Mouse (Mus musculus): ENCODE data around the gene C1ql1. TPM values are rescaled to one million over a fixed set of nuclear protein-coding genes. Genes with fewer than 3 reads are reported as not detected.

The C1ql1 gene
- polyA plus RNA-seq, 1 experiment from 2014 or later = 5.1 TPM

DNA sequence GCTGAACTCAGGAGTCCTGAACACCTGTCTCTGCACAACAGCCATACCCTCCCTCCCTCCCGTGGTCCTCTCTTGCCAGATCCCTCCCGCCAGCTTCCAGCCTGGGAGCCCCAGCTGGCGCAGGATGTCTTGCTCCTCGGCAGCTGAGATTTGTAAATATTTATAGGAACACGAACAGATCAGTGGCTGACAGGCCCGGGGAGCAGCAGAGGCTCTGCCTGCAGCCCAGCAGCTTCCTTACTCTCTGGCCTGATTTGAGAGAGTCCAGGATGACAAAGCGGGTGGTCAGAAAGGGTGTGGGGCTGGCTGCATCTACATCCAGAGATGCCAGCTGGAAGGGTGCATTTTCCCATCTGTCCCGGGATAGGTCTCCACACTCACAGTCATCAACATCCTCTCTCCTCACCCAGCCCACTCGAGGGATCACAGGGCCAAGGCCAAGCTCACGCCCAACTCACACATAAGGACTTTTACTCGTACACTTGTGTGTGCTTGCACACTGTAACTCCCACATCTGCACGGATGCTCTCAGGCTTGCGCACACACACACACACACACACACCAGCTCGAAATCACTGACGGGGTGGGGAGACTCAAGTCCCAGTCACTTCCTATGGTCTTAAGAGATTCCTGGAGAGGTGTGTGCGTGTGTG, 10.6 kb upstream of the C1ql1 start:
- peak; percentile 76; the same call in 1 of the 2 replicates for ATAC-seq (ENCODE audit: insufficient read depth, low FRiP score, low read depth)
- Histone ChIP-seq H3K27me3 (replicated peaks) (no peaks in the 10 kb centered on the region), H3K4me2 (0 out of 2 replicates have a peak overlapping the region, but pooled peaks have one; percentile 21), H3K36me3 (no peaks in the 10 kb centered on the region), H3K9ac (no peak overlapping the region), H3K27ac (peak overlapping the region; percentile 73), H3K4me3 (replicated peaks) (no peak overlapping the region), H3K4me1 (peaks cover 24% of the 10 kb centered on the region), H3K9me3 (no peaks in the 10 kb centered on the region)
- WGBS = 17% methylated on average over 16 of the region's 16 CpGs

DNA sequence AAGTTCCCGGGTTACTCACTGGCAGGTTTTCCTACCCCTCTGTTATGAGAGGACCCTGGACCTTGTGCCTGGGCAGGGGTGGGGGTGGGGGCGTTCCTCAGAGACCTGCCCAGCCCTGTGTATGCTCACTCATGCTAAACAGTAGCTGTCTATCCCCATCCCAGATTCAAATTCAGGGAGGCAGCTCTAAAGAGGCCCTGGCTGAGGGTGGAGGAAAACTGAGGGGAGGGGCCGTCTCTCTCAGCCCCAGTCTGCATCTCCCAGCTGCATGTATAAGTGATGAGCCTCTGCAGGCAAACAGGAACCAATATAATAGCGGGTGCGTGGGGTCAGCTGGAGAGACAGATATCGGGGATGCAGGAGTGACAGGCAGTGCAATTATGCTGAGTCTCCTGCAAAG, 6.4 kb upstream of the C1ql1 start:
- H3K4me3 ChIP-seq (replicated peaks) = no peak overlapping the region
- H3K27me3 ChIP-seq (replicated peaks) = peaks cover 28% of the 10 kb centered on the region
- 31% methylated on average over 6 of the region's 6 CpGs for WGBS

DNA sequence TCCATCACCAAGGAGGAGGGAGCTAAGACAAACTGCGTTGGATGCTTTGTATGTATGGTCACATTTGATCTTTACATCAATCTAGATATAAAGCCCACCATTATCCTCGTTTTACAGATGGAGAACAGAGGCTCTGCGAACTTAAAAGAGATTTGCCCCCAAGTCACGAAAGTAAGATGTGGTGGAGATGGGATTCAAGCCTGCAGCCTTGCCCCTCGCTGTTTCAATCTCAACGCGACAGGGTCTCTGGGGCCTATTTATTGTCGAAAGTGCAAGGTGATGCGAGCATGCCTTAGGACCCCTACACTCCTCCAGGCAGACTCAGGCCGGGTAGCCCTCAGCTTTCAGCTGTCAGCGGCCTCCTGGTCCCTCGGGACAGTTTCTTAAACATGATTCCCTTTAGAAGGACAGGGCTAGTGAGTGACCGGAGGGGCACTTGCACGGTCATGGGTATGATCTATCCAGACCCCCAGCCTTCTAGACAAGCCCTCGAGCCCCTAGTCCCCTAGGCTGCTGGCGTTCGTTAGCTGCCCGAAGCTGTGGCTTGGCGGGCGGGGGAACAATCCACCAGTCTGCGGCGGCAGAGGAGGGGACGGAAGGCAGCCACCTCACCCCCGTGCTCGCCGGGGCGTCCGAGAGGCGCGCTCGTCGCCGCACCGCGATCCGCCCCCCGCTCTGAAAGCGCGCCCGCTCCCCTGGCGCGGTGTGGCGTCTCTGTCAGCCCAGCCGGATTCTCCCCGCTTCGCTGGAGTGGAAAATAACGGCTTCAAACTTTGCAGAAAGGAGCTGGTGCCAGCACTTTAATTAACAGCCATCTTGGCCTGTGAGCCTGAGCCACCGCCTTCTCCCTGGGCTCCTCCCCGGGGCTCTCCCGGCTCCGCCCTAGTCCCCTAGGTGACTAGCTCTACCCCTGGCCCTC, 1.8 kb upstream of the C1ql1 start:
- Histone ChIP-seq H3K4me3 (replicated peaks) (peak overlapping the region; percentile 47), H3K9ac (peak overlapping the region; percentile 33), H3K27me3 (replicated peaks) (peaks cover 73% of the 10 kb centered on the region), H3K36me3 (no peaks in the 10 kb centered on the region), H3K4me2 (peak overlapping the region; percentile 80), H3K27ac (no peak overlapping the region), H3K4me1 (peaks cover 41% of the 10 kb centered on the region), H3K9me3 (no peaks in the 10 kb centered on the region)
- WGBS = 3% methylated on average over 51 of the region's 51 CpGs
- ATAC-seq (ENCODE audit: insufficient read depth, low FRiP score, low read depth) = 0 out of 2 replicates have a peak, but pooled peaks have one; percentile 33

More for the DNA sequence above, 6.4 kb upstream of the C1ql1 start:
- ATAC-seq (ENCODE audit: insufficient read depth, low FRiP score, low read depth) = no peak
- H3K4me2 ChIP-seq = no peak overlapping the region
- H3K9me3 ChIP-seq = no peaks in the 10 kb centered on the region
- H3K27ac ChIP-seq = no peak overlapping the region
- no peak overlapping the region for H3K9ac ChIP-seq
- H3K4me1 ChIP-seq = peaks cover 27% of the 10 kb centered on the region
- H3K36me3 ChIP-seq = no peaks in the 10 kb centered on the region

DNA sequence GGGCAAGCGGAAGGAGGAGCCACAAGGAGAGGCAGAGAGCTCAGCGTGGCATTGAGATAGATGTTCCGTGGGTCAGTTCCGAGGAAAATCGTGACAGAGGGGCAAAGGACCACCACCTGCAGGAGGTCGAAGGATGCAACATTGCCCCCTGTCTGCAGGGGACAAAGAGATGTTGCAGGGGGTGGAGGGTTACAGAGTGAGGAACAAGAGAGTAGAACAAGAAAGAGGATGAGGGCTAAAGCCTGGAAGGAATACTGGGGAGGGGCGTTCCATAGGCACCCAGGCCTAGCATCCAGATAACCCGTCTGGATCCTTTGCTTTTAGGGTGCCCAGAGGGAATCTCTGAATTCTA, 480 bp upstream of the C1ql1 start:
- peak overlapping the region; percentile 43 for H3K4me3 ChIP-seq (replicated peaks)
- peak overlapping the region; percentile 86 for H3K4me2 ChIP-seq
- peaks cover 36% of the 10 kb centered on the region for H3K4me1 ChIP-seq
- H3K36me3 ChIP-seq = no peaks in the 10 kb centered on the region
- ATAC-seq (ENCODE audit: insufficient read depth, low FRiP score, low read depth) = no peak; the same call in 1 of the 2 replicates
- peaks cover 78% of the 10 kb centered on the region for H3K27me3 ChIP-seq (replicated peaks)
- WGBS = 16% methylated on average over 8 of the region's 8 CpGs
- H3K27ac ChIP-seq = no peak overlapping the region
- no peak overlapping the region for H3K9ac ChIP-seq
- H3K9me3 ChIP-seq = no peaks in the 10 kb centered on the region

DNA sequence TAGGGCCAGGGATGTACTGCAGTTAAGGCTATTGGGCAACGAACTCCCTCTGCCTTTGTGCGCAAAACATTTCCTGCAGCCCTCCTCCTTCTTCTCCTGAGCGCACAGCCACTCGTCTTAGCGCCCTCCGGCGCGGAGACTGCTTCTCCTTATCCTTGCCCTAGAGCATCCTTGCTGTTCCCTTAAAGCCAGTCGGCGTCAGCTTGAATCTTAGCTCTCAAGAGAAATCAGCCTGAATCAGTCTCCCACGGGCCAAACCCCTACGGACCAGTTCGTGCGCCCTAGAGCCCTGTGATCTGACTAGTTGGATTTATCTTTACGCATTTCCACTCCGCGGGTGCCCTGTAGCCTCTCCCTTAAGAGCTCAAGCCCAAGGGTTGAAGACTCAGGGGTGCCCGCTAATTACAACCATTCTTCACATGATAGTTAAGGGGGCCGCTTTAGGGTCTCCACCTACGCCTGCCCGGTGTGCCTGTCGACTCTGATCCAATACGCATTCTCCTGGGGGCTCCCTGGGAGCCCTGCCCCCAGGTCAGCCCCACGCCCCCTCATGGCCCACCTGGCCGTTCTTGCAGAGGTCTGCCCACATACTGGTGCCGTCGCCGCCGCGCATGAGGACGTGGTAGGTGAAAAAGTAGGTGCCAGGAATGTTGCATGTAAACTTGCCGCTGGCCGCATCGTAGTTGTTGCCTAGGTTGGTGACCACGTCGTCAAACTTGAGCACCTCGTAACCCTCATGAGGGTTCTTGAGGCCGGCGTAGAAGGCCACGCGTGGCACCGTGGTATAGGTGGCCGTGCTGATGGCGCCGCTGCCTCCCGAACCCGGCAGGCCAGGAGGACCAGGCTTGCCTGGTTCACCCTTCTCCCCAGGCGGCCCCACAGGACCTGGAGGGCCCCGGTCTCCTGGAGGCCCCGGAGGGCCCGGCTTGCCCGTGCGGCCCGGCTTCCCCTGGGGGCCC, 903 bp downstream of the C1ql1 start:
- Histone ChIP-seq H3K4me3 (replicated peaks) (peak overlapping the region; percentile 43), H3K36me3 (no peaks in the 10 kb centered on the region), H3K27ac (no peak overlapping the region), H3K4me2 (peak overlapping the region; percentile 86), H3K4me1 (peaks cover 36% of the 10 kb centered on the region), H3K27me3 (replicated peaks) (peaks cover 74% of the 10 kb centered on the region), H3K9me3 (no peaks in the 10 kb centered on the region), H3K9ac (peak overlapping the region; percentile 23; the same call in 1 of the 2 replicates)
- 3% methylated on average over 54 of the region's 54 CpGs for WGBS
- no peak for ATAC-seq (ENCODE audit: insufficient read depth, low FRiP score, low read depth)

DNA sequence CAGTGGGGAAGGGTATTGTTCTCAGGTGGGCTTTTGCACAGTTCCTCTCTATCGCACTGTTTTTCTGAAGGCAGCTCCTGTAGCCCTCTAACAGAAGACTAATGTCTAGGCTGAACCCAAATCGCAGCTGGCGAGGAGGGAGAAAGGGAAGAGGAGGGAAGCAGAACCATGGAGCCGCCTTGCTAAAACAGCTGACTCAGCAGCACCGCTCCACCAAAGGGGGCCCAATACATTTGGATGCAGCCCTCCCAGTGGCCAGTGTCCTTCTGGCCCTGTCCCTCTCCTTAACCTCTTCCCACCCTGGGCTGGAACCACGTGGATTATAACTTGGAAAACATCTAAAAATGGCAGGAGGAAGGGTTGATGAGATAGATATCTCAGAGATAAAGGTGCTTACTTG, 5.3 kb downstream of the C1ql1 start:
- 57% methylated on average over 6 of the region's 6 CpGs for WGBS
- peaks cover 23% of the 10 kb centered on the region for H3K4me1 ChIP-seq
- no peak overlapping the region for H3K9ac ChIP-seq
- H3K27me3 ChIP-seq (replicated peaks) = peaks cover 33% of the 10 kb centered on the region
- no peak overlapping the region for H3K4me3 ChIP-seq (replicated peaks)
- H3K4me2 ChIP-seq = no peak overlapping the region
- no peaks in the 10 kb centered on the region for H3K9me3 ChIP-seq
- ATAC-seq (ENCODE audit: insufficient read depth, low FRiP score, low read depth) = no peak
- no peaks in the 10 kb centered on the region for H3K36me3 ChIP-seq
- H3K27ac ChIP-seq = no peak overlapping the region

DNA sequence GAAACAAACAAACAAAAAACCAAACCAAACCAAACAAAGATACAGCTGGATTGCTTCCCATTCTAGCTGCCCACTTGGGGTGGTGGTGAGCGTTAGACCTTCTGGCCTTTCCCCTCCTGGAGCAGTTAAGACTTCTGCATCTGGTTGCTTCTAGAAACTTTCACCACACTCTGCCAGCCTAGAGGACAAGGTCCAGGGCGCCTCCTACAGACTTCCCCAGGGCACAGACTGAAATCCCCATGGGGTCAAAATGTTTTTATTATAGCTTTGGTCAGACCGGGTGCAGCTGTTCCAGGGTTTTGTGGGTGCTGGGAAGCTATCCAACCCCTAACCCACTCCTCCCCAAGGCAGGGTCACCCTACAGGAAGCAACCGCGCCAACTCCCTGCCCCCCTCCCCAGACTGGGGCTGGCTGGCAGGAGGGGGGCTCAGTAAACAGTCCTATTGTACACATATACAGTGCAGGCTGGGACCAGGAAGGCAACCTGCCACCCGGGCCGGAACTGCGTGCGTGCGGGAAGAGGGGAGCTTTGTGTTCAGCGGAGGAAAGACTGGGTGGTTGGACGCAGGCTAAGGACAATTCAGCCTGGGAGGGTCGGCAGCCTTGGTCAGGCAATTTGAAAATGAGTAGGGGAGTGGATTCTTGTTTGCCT, 7.3 kb downstream of the C1ql1 start:
- Histone ChIP-seq H3K9me3 (no peaks in the 10 kb centered on the region), H3K4me1 (peaks cover 12% of the 10 kb centered on the region), H3K27me3 (replicated peaks) (peaks cover 13% of the 10 kb centered on the region), H3K4me2 (peak overlapping the region; percentile 26; the same call in 1 of the 2 replicates), H3K9ac (no peak overlapping the region), H3K27ac (no peak overlapping the region), H3K4me3 (replicated peaks) (no peak overlapping the region), H3K36me3 (no peaks in the 10 kb centered on the region)
- ATAC-seq (ENCODE audit: insufficient read depth, low FRiP score, low read depth) = 0 out of 2 replicates have a peak, but pooled peaks have one; percentile 61
- WGBS = 30% methylated on average over 13 of the region's 13 CpGs

DNA sequence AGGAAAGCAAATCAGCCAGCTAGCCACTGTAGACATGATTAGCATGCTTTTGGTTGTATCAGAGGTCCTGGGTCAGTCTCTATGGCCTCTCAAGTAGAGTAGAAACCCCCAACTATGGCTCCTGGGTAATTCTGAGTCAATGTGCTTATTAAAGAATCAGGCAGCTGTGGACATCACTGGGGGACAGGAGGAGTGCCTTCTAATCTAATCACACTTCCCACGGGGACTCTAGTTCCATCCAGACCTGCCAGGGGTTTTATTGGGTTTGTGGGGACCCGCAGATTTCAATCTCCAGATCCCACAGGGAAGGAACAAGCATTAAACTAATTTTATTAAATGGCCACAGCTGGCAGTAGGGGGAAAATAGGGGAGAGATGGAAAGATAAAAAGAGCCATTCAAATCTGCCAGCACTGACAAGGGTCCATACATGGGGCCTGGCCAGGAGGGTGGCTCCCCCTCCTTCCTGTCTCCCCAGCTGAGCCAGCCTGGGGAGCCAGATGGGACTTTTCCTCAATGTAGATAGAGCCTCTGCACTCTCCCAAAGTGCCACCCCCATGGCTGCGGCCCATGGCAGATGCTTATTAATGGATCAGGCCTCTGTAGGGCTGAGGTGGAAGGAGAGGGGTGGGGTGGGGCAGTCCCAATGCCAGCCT, 8.8 kb downstream of the C1ql1 start:
- Histone ChIP-seq H3K27me3 (replicated peaks) (peaks cover 3% of the 10 kb centered on the region; the same call in 1 of the 2 replicates), H3K9me3 (no peaks in the 10 kb centered on the region), H3K4me1 (peaks cover 12% of the 10 kb centered on the region), H3K4me3 (replicated peaks) (no peak overlapping the region), H3K36me3 (no peaks in the 10 kb centered on the region), H3K4me2 (no peak overlapping the region), H3K27ac (no peak overlapping the region), H3K9ac (no peak overlapping the region)
- 67% methylated on average over 3 of the region's 3 CpGs for WGBS
- ATAC-seq (ENCODE audit: insufficient read depth, low FRiP score, low read depth) = no peak

DNA sequence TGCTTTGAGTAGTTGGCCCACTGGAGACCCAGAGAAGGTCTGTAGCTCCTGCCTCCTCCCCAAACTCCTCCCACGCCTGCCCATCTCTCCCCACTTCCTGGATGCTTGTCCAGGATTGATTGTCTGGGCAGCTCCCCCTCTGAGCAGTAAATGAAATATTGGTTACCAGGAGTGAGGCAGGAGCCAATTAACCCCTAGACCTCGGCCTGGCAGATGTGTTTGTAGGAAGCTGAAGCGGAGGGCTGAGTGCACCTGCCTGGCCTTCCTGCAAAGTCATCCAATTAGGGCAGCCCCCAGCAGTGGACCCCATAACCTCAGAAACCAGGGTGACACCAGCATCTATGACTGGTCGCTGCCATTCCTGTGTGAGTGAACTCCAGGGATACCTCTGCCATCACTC, 10.2 kb downstream of the C1ql1 start:
- 24% methylated on average over 4 of the region's 4 CpGs for WGBS
- H3K27ac ChIP-seq = no peak overlapping the region
- H3K4me2 ChIP-seq = no peak overlapping the region

DNA sequence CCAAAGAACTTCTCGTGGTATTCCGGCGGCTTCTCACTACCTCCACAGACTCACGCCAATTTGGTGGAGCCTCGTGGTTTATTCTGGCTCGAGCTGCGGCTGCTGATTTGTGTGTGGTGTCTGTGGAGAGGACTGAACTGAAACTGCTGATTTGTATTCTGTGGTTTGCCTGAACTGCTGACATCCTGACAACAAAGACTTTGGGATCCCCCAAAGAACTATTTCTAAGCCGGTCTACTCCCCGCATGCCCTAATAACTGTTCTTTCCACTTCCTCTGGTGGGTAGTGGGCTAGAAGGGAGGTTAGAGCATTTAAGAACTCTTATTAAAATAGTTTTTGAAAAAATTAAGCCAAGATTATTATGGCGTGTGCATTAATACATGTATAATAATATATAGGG, 15.8 kb downstream of the C1ql1 start:
- H3K4me2 ChIP-seq = no peak overlapping the region
- no peak overlapping the region for H3K4me3 ChIP-seq (replicated peaks)
- no peak overlapping the region for H3K27ac ChIP-seq
- 90% methylated on average over 10 of the region's 10 CpGs for WGBS
- H3K36me3 ChIP-seq = no peaks in the 10 kb centered on the region
- H3K4me1 ChIP-seq = no peaks in the 10 kb centered on the region
- no peak for ATAC-seq (ENCODE audit: insufficient read depth, low FRiP score, low read depth)
- H3K27me3 ChIP-seq (replicated peaks) = no peaks in the 10 kb centered on the region
- H3K9ac ChIP-seq = no peak overlapping the region
- no peaks in the 10 kb centered on the region for H3K9me3 ChIP-seq

More for the DNA sequence above, 10.2 kb downstream of the C1ql1 start:
- ATAC-seq (ENCODE audit: insufficient read depth, low FRiP score, low read depth) = no peak
- H3K4me3 ChIP-seq (replicated peaks) = no peak overlapping the region
- no peaks in the 10 kb centered on the region for H3K27me3 ChIP-seq (replicated peaks)
- H3K9me3 ChIP-seq = no peaks in the 10 kb centered on the region
- H3K36me3 ChIP-seq = no peaks in the 10 kb centered on the region
- no peak overlapping the region for H3K9ac ChIP-seq
- H3K4me1 ChIP-seq = peaks cover 12% of the 10 kb centered on the region

Measured in stomach, embryonic 15.5 days (tissue).